Mouse (Mus musculus) olfactory bulb, adult 2 months (tissue): ENCODE results near the gene Ift140.

Experiments used
- CTCF ChIP-seq: fragments of 200-500 bp; IDR thresholded peaks from 2 replicates; pipeline ENCODE4 v1.5.1; 2012; ENCODE audit warnings: low read depth, mild to moderate bottlenecking, low read length, moderate library complexity; ENCODE audit not compliant: insufficient read depth
- POLR2A ChIP-seq: fragments of 200-500 bp; IDR thresholded peaks from 2 replicates; pipeline ENCODE4 v1.6.1; 2012; ENCODE audit warnings: mild to moderate bottlenecking, low read depth, low read length, moderate library complexity; ENCODE audit not compliant: insufficient read depth

DNA sequence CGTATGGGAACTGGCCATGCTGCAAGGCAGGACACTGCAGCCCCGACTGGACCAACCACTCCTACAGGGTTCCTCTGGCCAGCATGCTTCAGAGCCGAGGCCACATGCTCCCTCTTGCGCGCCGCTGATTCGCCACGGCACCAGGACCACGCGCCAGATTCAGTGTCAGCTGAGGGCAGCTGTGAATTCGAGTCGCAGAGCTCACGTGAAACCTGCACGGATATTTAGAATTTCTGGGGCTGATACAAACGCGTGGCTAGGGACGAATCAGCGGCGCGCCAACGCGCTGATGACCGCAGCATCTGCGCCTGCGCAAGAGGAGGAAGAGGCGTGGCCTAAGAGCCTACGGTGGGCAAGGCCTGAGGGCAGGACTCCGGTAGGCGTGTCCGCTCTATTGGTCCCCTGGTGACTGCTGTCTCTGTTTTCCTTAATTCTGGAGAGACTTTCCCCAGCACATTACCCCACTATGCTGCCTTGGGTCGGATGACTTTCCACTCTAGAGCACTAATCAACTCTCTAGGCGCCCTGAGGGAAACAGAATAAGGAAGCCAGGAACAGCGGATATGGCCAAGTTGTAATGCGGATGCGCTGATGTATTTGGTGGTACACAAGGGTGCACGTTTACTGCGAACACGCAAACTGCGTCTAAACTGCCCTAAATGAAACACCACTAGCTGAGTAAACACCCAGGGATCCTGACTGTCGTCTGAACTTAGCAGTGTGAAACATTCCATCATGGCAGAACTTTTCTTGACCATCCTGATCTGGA lies 100.0 kb downstream of the Ift140 start, which contains the start of gene Telo2:
- 0 out of 2 replicates have a peak, but pooled peaks have one; percentile 42 for TF ChIP-seq POLR2A
- TF ChIP-seq CTCF = no peak
